Mouse (Mus musculus): ENCODE measurements around the gene Traf3ip1. TPM values are rescaled to one million over a fixed set of nuclear protein-coding genes. Genes with fewer than 3 reads are reported as not detected.
A peak's percentile ranks its signal among the peaks of the same experiment; 100 is the strongest.

Traf3ip1 gene
- polyA plus RNA-seq, 1 experiment from 2014 or later: 2.5 TPM

DNA sequence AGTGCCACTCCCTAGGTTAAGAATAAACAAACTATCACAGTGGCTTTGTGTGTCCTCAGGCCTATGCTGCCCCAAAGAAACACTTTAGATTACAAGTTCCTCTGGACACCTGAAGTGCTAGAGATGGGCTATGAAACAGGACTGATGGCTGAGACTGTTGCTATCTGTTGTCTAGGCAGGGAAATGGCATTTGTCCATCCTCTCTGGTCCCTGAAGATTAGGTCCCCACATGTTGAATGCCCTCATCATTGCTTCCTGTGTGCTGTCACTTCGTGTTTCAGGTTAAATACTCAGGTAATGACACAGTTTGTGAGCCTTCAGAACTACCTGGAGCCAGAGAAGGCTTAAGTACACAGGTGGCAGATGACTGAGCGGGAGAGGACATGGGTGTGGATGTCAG is 54.6 kb downstream of the Traf3ip1 start:
- no peak overlapping the region for H3K4me3 ChIP-seq (replicated peaks)
- ATAC-seq (ENCODE audit: low read depth) (no peak), DNase-seq (no peak)
- no peaks in the 10 kb centered on the region for H3K27me3 ChIP-seq
- H3K4me1 ChIP-seq (replicated peaks): peaks cover 45% of the 10 kb centered on the region
- H3K4me2 ChIP-seq: no peak overlapping the region
- no peaks in the 10 kb centered on the region for H3K9me3 ChIP-seq (replicated peaks)
- H3K36me3 ChIP-seq: peaks cover 89% of the 10 kb centered on the region
- H3K9ac ChIP-seq: no peak overlapping the region
- no peak overlapping the region for H3K27ac ChIP-seq
- 69% methylated on average over 2 of the region's 2 CpGs for WGBS (ENCODE audit: insufficient replicate concordance)

DNA sequence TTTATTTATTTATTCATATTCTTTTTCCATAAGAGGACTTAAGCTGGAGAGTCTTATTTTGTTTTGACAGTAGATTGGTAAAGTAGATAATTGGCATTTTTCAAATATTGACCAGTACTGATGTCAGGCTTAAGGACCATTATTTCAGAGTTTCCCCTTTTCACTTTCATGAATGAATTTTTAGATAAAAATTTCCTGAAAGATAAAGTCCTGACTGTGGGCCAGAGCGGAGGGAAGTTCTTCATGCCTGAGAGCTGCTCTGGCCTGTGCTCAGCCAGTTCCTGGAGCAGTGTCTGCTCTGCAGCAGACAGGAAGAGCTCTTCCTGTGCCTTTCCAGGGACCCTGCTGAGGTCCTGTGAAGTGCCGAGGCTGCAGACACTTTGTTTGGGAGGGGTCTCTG is 62.7 kb downstream of the Traf3ip1 start:
- no peak overlapping the region for H3K9ac ChIP-seq
- no peak overlapping the region for H3K27ac ChIP-seq
- DNase-seq: no peak
- ATAC-seq (ENCODE audit: low read depth): no peak
- 63% methylated on average over 2 of the region's 2 CpGs for WGBS (ENCODE audit: insufficient replicate concordance)
- no peaks in the 10 kb centered on the region for H3K9me3 ChIP-seq (replicated peaks)
- no peaks in the 10 kb centered on the region for H3K27me3 ChIP-seq
- no peak overlapping the region for H3K4me2 ChIP-seq
- no peak overlapping the region for H3K4me3 ChIP-seq (replicated peaks)
- H3K36me3 ChIP-seq: peaks cover 75% of the 10 kb centered on the region
- no peaks in the 10 kb centered on the region for H3K4me1 ChIP-seq (replicated peaks)

DNA sequence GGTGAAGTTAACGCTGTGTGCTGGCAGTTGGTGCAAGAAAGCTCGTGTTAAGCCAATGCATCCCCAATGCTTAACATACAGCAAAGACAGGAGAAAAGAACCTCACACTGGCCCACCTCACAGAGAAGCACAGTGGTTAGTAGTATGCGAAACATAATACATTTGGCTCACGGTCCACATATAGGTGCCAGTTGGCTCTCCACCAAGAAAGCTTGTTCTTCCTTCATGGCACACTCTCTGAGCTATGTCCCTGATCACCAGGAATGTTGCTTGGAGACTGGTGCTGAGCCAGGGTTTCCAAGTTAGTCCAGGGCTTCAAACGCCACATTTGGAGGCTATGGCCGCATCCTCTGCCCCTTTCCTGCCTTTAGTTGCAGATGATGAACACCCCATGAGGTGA is 66.8 kb downstream of the Traf3ip1 start:
- H3K4me2 ChIP-seq: no peak overlapping the region
- H3K4me3 ChIP-seq (replicated peaks): no peak overlapping the region
- peaks cover 36% of the 10 kb centered on the region for H3K36me3 ChIP-seq
- H3K27ac ChIP-seq: no peak overlapping the region
- H3K9me3 ChIP-seq (replicated peaks): no peaks in the 10 kb centered on the region
- H3K9ac ChIP-seq: no peak overlapping the region
- DNase-seq (no peak), ATAC-seq (ENCODE audit: low read depth) (no peak)
- no peaks in the 10 kb centered on the region for H3K4me1 ChIP-seq (replicated peaks)
- H3K27me3 ChIP-seq: no peaks in the 10 kb centered on the region
- 79% methylated on average over 6 of the region's 6 CpGs for WGBS (ENCODE audit: insufficient replicate concordance)

DNA sequence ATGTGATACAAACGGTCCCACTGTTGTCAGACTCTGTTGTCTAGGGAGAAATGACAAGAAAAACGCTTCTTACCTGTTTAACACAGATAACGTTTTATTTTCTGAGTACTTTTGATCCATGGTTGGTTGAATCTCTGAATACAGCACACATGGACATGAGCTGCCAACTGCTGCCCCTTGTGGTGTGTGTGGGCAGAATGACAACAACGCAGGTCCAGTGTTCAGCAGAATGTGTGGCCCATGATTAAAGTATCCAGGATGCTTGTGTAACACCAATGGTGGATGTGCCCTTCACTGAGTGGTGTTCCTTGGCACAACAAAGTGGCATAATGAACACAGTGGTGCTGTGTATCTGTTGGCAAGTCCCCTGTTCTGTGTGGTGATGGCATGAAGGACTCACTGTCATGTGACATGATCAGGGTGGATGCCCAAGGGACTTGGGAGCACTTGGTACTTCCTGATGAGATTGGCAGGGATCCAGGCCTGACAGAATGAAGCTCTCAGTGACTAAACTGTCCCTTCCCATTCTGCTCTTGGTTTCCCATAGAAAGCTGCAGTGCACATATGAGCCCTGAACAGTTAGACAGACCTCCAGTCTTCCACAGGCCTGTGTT is 68.6 kb downstream of the Traf3ip1 start:
- DNase-seq (no peak), ATAC-seq (ENCODE audit: low read depth) (no peak)
- Histone ChIP-seq H3K27ac (no peak overlapping the region), H3K9ac (no peak overlapping the region), H3K27me3 (no peaks in the 10 kb centered on the region), H3K4me1 (replicated peaks) (no peaks in the 10 kb centered on the region), H3K9me3 (replicated peaks) (no peaks in the 10 kb centered on the region), H3K4me2 (no peak overlapping the region), H3K4me3 (replicated peaks) (no peak overlapping the region), H3K36me3 (peaks cover 20% of the 10 kb centered on the region)
- WGBS (ENCODE audit: insufficient replicate concordance): 71% methylated on average over 4 of the region's 4 CpGs

DNA sequence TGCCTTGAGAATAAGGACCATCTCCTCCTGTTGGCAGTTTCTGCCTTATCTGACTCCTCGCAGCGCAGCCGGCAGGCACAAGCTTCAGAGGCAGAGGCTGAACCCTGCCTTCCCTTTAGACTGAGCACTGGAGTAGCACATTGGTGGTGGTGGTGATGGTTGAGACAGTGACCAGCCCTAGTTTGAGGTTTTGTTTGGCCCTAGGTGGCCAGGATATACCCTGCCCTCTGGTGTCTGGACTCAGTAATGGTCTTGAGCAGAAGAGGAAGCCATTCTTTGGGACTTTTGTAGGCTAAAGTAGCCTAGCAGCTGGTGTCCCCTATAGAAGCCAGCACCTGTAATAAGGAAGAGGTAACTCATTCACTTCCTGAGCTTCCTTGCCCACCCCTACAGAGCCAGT is 69.6 kb downstream of the Traf3ip1 start:
- Histone ChIP-seq H3K4me1 (replicated peaks) (no peaks in the 10 kb centered on the region), H3K27me3 (no peaks in the 10 kb centered on the region), H3K36me3 (peaks cover 11% of the 10 kb centered on the region), H3K4me2 (no peak overlapping the region), H3K9ac (no peak overlapping the region), H3K27ac (no peak overlapping the region), H3K4me3 (replicated peaks) (no peak overlapping the region), H3K9me3 (replicated peaks) (no peaks in the 10 kb centered on the region)
- WGBS (ENCODE audit: insufficient replicate concordance): 31% methylated on average over 3 of the region's 3 CpGs
- peak; percentile 13 for DNase-seq
- no peak for ATAC-seq (ENCODE audit: low read depth)

DNA sequence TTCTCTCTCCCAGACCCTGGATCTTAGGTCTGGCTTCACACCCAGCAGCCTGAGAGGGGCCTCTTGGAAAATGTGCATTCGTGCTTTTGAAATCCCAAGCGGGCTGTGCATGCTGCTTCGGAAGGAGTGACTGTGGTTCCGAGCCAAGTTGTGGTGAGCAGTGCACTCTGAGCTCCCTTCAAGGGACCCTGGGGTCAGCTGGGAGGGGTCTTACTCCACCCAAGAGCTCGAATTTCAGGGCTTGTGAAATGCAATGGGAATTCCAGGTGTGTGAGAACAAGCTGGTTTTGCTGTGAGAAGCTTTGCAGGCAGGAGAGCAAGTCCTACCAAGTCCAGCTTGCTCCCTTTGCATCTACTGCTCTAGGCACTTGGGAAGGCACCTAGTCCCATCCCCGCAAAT is 70.2 kb downstream of the Traf3ip1 start:
- H3K9ac ChIP-seq: no peak overlapping the region
- H3K4me2 ChIP-seq: no peak overlapping the region
- H3K4me1 ChIP-seq (replicated peaks): no peaks in the 10 kb centered on the region
- DNase-seq: no peak
- H3K27ac ChIP-seq: no peak overlapping the region
- no peaks in the 10 kb centered on the region for H3K27me3 ChIP-seq
- 57% methylated on average over 6 of the region's 6 CpGs for WGBS (ENCODE audit: insufficient replicate concordance)
- ATAC-seq (ENCODE audit: low read depth): no peak
- no peak overlapping the region for H3K4me3 ChIP-seq (replicated peaks)
- H3K9me3 ChIP-seq (replicated peaks): no peaks in the 10 kb centered on the region
- H3K36me3 ChIP-seq: peaks cover 5% of the 10 kb centered on the region

DNA sequence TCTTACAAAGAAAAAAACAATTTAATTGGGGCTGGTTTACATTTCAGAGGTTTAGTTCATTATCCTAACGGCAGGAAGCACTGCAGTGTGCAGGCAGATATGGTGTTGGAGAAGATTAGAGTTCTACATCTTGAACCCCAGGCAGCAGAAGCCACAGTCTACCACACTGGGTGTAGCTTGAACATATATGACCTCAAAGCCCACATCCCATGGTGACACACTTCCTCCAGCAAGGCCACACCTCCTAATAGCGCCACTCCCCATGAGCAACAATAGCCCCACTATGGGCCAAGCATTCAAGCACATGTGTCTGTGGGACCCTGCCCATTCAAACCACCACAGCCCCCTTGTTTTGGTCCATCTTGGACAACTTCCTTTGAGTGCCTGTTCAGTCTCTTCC is 72.8 kb downstream of the Traf3ip1 start:
- no peaks in the 10 kb centered on the region for H3K4me1 ChIP-seq (replicated peaks)
- no peak overlapping the region for H3K27ac ChIP-seq
- no peak overlapping the region for H3K9ac ChIP-seq
- H3K4me2 ChIP-seq: no peak overlapping the region
- no peak overlapping the region for H3K4me3 ChIP-seq (replicated peaks)
- no peaks in the 10 kb centered on the region for H3K9me3 ChIP-seq (replicated peaks)
- ATAC-seq (ENCODE audit: low read depth): no peak
- no peaks in the 10 kb centered on the region for H3K27me3 ChIP-seq
- DNase-seq: no peak
- H3K36me3 ChIP-seq: no peaks in the 10 kb centered on the region
- 49% methylated on average over 2 of the region's 2 CpGs for WGBS (ENCODE audit: insufficient replicate concordance)

DNA sequence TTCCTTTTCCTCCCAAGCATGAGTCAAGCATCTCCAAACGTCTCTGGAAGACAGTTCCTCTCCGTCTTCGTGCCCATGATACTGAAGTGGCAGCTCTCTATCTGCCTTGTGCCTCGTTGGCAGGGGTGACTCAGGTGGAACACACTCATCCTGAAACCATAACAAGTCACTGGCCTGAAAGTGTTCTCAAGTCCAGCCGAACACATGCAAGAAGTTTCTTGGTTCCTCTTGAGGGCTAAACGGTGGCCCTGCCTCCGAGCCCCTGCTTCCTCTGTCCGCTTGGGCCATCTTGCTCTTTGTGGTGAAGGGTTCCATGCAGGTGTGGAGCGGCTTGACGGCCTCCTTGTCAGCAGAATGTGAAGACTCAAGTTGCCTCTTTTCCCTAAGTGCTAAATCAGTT is 78.0 kb downstream of the Traf3ip1 start:
- H3K9ac ChIP-seq: no peak overlapping the region
- no peak overlapping the region for H3K27ac ChIP-seq
- no peaks in the 10 kb centered on the region for H3K4me1 ChIP-seq (replicated peaks)
- H3K4me3 ChIP-seq (replicated peaks): no peak overlapping the region
- WGBS (ENCODE audit: insufficient replicate concordance): 45% methylated on average over 10 of the region's 10 CpGs
- DNase-seq: no peak
- no peaks in the 10 kb centered on the region for H3K9me3 ChIP-seq (replicated peaks)
- no peak for ATAC-seq (ENCODE audit: low read depth)
- H3K36me3 ChIP-seq: no peaks in the 10 kb centered on the region
- H3K4me2 ChIP-seq: no peak overlapping the region
- H3K27me3 ChIP-seq: no peaks in the 10 kb centered on the region

DNA sequence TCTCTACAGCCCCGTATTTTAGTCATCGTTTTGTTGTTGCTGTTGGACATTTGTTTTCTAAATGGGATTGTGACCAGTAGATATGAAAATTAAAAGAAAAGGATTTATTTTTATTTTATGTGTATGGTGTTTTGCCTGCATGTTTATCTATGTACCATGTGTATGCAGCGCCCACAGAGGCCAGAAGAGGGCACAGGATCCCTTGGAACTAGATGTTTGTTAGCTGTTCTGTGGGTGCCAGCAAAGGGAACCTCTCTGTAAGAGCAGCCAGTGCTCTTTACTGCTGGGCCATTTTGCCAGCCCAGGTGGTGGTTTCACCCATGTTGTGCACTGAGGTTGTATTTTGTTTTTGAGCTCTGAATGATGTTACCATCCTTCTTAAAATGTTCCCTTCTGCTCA is 79.8 kb downstream of the Traf3ip1 start:
- H3K4me2 ChIP-seq: no peak overlapping the region
- H3K27ac ChIP-seq: no peak overlapping the region
- H3K4me1 ChIP-seq (replicated peaks): 0 out of 2 replicates have a peak, but pooled peaks cover 2% of the 10 kb centered on the region
- ATAC-seq (ENCODE audit: low read depth) (no peak), DNase-seq (no peak)
- no peak overlapping the region for H3K4me3 ChIP-seq (replicated peaks)
- no peaks in the 10 kb centered on the region for H3K27me3 ChIP-seq
- H3K36me3 ChIP-seq: no peaks in the 10 kb centered on the region
- WGBS (ENCODE audit: insufficient replicate concordance): 51% methylated on average over 3 of the region's 3 CpGs
- H3K9ac ChIP-seq: no peak overlapping the region
- no peaks in the 10 kb centered on the region for H3K9me3 ChIP-seq (replicated peaks)

DNA sequence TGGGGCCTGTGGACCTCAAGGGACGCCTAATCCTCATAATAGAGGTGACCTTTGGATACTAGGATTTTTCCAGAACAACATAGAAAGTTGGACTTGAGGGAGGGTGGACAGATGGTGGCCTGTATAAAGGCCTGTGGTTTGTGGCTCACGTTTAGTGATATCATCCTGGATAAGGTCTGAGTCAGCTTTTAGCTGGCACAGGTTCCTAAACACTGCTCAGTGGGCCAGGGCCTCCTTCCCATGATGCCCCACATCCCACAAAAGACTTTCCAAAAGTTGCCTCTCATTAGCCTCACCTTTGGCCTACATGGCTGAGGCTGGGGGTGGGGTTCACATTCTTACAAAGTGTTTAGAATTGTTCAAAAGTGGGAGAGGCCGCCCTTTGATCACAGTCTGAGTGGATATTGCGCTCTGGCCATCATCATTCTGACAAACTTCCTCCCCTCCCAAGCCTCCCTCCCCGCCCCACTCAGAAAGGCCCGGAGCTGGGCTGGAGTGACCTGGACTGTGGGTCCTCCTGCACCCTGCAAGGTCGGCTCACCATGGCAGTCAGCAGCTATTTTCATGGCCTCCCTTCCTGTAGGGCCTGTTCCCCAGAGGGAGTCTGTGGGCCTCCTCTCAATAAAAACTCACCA is 83.6 kb downstream of the Traf3ip1 start:
- WGBS (ENCODE audit: insufficient replicate concordance): 52% methylated on average over 7 of the region's 7 CpGs
- H3K4me1 ChIP-seq (replicated peaks): peaks cover 19% of the 10 kb centered on the region
- no peak overlapping the region for H3K4me3 ChIP-seq (replicated peaks)
- H3K27ac ChIP-seq: no peak overlapping the region
- H3K9me3 ChIP-seq (replicated peaks): no peaks in the 10 kb centered on the region
- H3K4me2 ChIP-seq: no peak overlapping the region
- DNase-seq (no peak), ATAC-seq (ENCODE audit: low read depth) (no peak)
- 0 out of 2 replicates have a peak, but pooled peaks cover under 1% of the 10 kb centered on the region for H3K27me3 ChIP-seq
- H3K9ac ChIP-seq: no peak overlapping the region
- no peaks in the 10 kb centered on the region for H3K36me3 ChIP-seq
